Mouse (Mus musculus) left cerebral cortex, postnatal 14 days (tissue): ENCODE results near the gene Gpr179. TPM values are rescaled to one million over a fixed set of nuclear protein-coding genes. Genes with fewer than 3 reads are reported as not detected.
A peak's percentile ranks its signal among the peaks of the same experiment; 100 is the strongest.
"Not testable (repeated sequence)": the region's sequence is repeated elsewhere in the genome, so short reads cannot be mapped to it uniquely, and the experiment has no call there.

Experiments used
- DNase-seq, 2 experiments: peaks; one replicate each; pipeline ENCODE4 v3.0.0; 2021 to 2022; ENCODE audit warnings: low spot score in 2 of 2, mixed read lengths in 1 of 2
- intact Hi-C: fragments of 180-260 bp; cut with DNase I; formaldehyde crosslinking; loops from one replicate; pipeline ENCODE4 v1.15.1; 2025
- total RNA-seq, 2 experiments: library from RNA; stranded (reverse); gene quantifications; 2 replicates each; pipeline ENCODE4 v1.2.3; 2021

Gpr179 gene
- total RNA-seq, 2 experiments from 2014 or later: 0.18 to 0.19 TPM

DNA sequence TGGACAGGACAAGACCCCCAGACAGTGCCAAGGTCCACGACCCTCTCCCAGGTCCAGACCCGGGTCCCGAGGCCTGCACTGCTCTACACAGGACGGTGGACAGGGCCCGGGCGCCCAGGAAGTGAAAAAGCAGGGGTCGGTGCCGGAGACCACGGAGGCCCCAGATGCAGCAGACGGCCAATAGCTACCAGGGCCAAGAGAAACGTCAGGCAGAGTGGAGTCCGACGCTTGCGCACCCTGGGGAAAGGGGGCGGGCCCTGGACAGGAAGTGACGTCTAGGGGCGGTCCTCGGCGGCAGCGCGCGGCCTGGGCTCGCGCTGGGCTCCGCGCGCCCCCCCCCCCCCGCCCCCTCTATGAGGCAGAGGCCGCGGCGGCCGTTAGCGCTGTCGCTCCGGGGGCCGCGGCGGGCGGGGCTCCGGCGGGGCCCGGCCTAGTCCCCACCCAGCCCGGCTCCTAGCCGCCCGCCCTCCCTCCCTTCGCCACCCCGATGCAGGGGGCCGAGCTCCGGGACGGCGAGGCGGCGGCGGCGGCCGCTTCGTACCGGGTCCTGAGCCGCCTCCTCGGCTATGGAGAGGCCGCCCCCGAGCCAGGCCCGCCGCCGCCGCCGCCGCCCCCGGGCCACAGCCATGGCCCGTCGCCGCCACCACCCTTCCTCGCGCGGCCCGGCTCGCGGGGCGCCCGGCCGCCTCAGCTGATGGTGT is 10.2 kb upstream of the Gpr179 start, which contains the start of gene Socs7:
TSS of gene Socs7 (plus strand) at position 604 of the 701 bp plus-strand sequence.
- intact Hi-C loops: no loop called here
- peak; percentile 94 to 95 for DNase-seq

- intact Hi-C loops: not testable (repeated sequence)
- DNase-seq: peak; percentile 69 to 82
Observed at GRCm38 (mm10) chr11:97357663-97358062, 5.8 kb upstream of the Gpr179 start.

DNA sequence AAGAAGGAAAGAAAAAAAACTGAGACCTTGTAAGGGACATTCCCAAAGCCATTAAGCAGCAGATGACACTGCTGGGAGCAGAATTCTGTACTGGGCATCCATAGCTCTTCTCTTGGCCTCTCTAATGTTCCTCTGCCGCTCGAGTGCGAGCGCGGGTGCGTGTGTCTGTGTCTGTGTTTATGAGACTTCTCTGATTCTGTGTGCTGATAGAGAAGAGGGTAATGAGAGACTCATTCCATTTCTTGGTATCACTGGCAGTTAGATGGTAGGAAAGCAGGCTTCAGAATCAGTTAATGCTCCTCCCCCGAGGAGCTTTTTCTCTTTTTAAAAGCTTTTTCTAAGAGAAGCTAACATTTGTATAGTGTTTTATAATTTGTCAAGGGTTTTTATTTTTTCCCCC is 3.4 kb upstream of the Gpr179 start:
- intact Hi-C loops: no loop called here
- DNase-seq: no peak

GRCm38 (mm10) chr11:97354646-97355045 is 2.8 kb upstream of the Gpr179 start:
- DNase-seq: no peak
- intact Hi-C loops: no loop called here

DNA sequence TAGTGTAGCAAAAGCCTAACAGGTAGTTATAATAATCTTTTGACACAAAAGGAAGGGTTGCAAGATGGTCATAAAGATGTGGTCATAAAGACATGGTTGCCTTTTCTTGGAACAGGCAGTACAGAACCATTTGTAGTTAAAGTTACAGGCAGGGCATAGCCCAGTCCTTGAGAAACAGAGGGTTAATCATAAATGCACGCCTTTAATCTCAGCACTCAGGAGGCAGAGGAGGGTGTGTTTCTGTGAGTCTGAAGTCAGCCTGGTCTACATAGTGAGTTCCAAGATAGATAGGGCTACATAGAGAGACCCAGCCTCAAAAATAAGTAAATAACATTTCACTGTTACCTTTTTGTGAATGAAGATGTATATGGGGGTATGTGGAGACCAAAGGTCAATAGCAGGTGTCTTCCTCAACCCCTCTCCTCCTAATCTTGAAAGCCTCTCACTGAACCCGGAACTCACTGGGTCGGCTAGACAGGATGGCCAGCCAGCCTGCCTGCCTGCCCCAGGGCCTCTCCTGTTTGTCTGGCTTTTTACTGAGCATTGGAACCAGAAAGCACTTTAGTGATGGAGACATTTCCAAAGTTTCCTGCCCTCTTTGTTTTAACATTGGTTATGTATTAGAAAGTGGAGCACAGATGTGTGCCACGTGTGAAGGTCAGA is 1.2 kb upstream of the Gpr179 start:
- intact Hi-C loops: no loop called here
- DNase-seq: no peak

- peak; percentile 82 to 87 for DNase-seq
- intact Hi-C loops: no loop called here
Observed at GRCm38 (mm10) chr11:97350035-97350434, 1.8 kb downstream of the Gpr179 start.

DNA sequence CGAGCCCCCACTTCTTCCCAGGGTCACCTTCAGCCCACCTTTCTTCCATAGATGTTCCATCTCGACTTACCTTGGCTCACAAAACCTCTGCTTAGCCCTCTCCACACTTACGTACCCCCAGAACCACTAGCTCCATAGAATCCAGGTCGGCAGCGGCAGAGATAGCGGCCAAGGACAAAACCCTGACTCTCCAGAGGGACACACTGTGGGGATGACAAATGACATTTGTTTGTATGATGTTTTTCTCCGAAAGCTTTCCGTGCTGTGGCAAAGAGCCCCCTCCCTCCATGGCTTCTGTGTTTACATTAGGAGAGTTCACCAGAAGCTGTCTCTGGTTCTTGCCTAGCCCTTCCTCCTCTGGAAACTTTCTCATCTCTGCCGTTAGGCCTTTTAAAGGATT is 4.6 kb downstream of the Gpr179 start:
- no peak for DNase-seq
- intact Hi-C loops: no loop called here

- intact Hi-C loops: no loop called here
- no peak for DNase-seq
Observed at GRCm38 (mm10) chr11:97346383-97346782, 5.5 kb downstream of the Gpr179 start.

DNA sequence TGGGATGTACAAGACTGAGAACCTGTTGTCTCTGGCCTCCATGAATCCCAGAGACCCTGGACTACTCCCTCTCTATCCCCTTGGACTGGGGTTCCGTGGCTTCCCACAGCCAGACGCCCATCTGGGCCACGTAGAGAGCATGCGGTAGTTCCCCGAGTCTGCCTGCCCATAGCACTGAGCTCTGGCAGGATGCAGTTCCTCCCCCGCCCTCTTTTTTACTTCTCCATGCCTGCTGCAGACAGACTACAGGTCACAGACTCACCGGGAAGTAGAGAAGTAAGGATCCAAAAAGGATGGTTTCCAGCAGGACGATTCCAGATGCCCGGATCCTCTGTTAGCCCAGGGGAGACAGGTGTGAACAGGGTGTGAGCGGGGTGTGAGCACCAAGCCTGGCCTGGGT is 6.4 kb downstream of the Gpr179 start:
- DNase-seq: no peak
- intact Hi-C loops: no loop called here

GRCm38 (mm10) chr11:97343619-97344018 is 8.3 kb downstream of the Gpr179 start:
- intact Hi-C loops: no loop called here
- no peak for DNase-seq

GRCm38 (mm10) chr11:97343175-97343574 is 8.7 kb downstream of the Gpr179 start:
- intact Hi-C loops: no loop called here
- DNase-seq: no peak

- intact Hi-C loops: no loop called here
- DNase-seq: peak; percentile 64 to 65
Observed at GRCm38 (mm10) chr11:97338977-97339315, 12.9 kb downstream of the Gpr179 start.

DNA sequence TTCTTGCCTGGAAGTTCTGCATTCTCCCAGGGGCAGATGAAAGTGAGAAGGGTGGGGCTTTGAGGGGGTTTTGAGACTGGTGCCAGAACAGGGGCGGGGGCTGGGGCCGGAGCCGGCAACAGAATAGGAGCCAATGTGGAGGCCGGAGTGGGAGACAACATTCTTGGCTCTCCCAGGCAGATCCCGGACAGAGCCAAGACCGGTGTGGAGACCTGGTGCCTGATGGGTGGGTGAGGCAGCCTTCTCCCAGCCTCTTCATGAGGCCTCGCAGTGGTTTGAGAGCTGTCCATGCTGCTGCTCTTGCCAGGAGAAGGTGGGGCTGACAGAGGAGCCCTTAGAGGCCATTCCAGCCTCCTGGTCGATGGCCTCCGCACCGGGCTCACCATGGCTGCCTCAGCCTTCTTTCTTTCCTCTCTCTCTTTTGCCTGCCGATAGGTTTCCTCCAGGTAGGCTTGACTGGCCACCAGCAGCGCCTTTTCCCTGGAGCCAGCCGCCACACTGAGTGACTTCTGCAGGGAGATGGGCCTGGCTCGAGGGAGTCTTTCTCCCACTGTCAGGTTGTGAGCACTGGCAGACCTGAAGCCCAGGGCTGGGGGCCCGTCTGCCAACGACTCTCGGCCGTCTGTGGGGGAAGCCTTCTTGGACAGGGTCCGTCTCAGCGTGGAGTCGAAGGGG is 13.4 kb downstream of the Gpr179 start:
- no peak for DNase-seq
- intact Hi-C loops: no loop called here

DNA sequence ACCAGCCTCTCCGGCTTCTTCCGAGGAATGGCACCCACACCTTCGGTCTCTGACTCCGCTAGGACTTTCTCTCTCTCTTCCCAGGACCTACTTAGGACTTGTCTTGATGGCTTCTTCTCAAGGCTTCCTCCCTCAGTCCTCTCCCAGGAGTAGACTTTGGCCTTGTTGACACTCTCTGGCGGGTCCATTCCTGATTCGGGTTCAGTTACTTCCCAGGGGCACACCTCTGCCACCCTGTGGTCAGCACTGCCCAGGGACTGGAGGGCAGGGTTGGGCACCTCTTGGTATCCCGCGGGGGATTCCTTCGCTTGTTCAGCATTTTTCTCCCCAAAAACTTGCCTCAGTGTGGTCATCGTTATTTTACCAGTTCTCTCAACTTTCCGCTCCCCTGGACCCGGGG is 14.5 kb downstream of the Gpr179 start:
- DNase-seq: no peak
- intact Hi-C loops: no loop called here

- no peak for DNase-seq
- intact Hi-C loops: no loop called here
Observed at GRCm38 (mm10) chr11:97336751-97337345, 15.0 kb downstream of the Gpr179 start.

GRCm38 (mm10) chr11:97336238-97336637 is 15.6 kb downstream of the Gpr179 start:
- DNase-seq: no peak
- intact Hi-C loops: no loop called here

DNA sequence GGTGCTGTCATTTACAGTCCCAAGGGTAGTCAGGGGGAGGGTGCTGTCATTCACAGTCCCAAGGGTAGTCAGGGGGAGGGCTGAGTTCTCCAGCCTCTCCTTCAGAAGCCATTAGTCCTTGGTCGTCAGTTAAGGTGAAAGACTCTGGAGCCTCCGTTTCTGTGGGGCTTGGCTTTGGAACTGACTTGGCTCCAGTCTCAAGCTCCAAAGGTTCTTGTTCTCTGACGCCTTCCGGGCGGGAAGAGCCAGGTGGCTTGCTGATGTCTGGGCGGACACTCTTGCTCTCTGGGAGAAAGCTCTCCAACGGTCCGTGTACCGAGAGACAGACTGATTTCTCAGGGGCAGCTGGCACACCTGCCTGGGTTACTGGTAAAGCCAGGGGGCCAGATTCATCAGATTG is 17.5 kb downstream of the Gpr179 start:
- no peak for DNase-seq
- intact Hi-C loops: no loop called here

- intact Hi-C loops: no loop called here
- no peak for DNase-seq
Observed at GRCm38 (mm10) chr11:97333896-97334295, 18.0 kb downstream of the Gpr179 start.

- no peak for DNase-seq
- intact Hi-C loops: no loop called here
Observed at GRCm38 (mm10) chr11:97333044-97333443, 18.8 kb downstream of the Gpr179 start.
